Mouse (Mus musculus) embryonic facial prominence, embryonic 11.5 days (tissue): Measurements from ENCODE around the gene Sobp. TPM values are rescaled to one million over a fixed set of nuclear protein-coding genes. Genes with fewer than 3 reads are reported as not detected.

Experiments used
- ATAC-seq: fragments of 200-750 bp; cut with Nextera tagmentation; replicated peaks from 2 replicates; pipeline ENCODE4 v1.8.0; 2017; ENCODE audit warnings: low read depth; ENCODE audit not compliant: insufficient number of reproducible peaks, low FRiP score, low TSS enrichment
- DNase-seq: peaks from one replicate; pipeline ENCODE4 v3.0.0-alpha.2; 2015; ENCODE audit warnings: low spot score
- H3K27ac ChIP-seq: fragments of 300-500 bp; sonication (generic); replicated peaks from 2 replicates; pipeline ENCODE4 v1.5.1; 2014; ENCODE audit warnings: mild to moderate bottlenecking, low read depth, low read length, control low read depth
- H3K27me3 ChIP-seq: fragments of 300-500 bp; sonication (generic); 2 replicates; pipeline ENCODE4 v1.6.1; 2014; ENCODE audit warnings: mild to moderate bottlenecking, low read length, moderate library complexity, mixed read lengths; ENCODE audit not compliant: control insufficient read depth, insufficient read depth
- H3K36me3 ChIP-seq: fragments of 300-500 bp; sonication (generic); replicated peaks from 2 replicates; pipeline ENCODE4 v1.6.1; 2014; ENCODE audit warnings: low read depth, mild to moderate bottlenecking, low read length, moderate library complexity, mixed read lengths; ENCODE audit not compliant: control insufficient read depth, insufficient read depth
- H3K4me1 ChIP-seq: fragments of 300-500 bp; sonication (generic); 2 replicates; pipeline ENCODE4 v1.6.1; 2014; ENCODE audit warnings: low read length, mixed read lengths; ENCODE audit not compliant: control insufficient read depth, insufficient read depth
- H3K4me2 ChIP-seq: fragments of 300-500 bp; sonication (generic); 2 replicates; pipeline ENCODE4 v1.6.1; 2014; ENCODE audit warnings: low read depth, mild to moderate bottlenecking, control low read depth, low read length, moderate library complexity
- H3K4me3 ChIP-seq: fragments of 300-500 bp; sonication (generic); 2 replicates; pipeline ENCODE4 v1.5.1; 2014; ENCODE audit warnings: low read depth, low read length, control low read depth
- H3K9ac ChIP-seq: fragments of 300-500 bp; sonication (generic); replicated peaks from 2 replicates; pipeline ENCODE4 v1.6.1; 2014; ENCODE audit warnings: mild to moderate bottlenecking, control low read depth, low read length
- H3K9me3 ChIP-seq: fragments of 300-500 bp; sonication (generic); replicated peaks from 2 replicates; pipeline ENCODE4 v1.6.1; 2016; ENCODE audit warnings: mild to moderate bottlenecking, low read length, inconsistent platforms, mixed read lengths; ENCODE audit not compliant: control insufficient read depth
- WGBS: fragments of 180-500 bp; shearing (Covaris S2); extraction: QIAGEN DNeasy Blood & Tissue Kit; methylation state at CpG from one replicate; pipeline ENCODE4 v1.1.7; 2014; 5-methylcytosine and 5-hydroxymethylcytosine counted together
- polyA plus RNA-seq: library from polyadenylated mRNA; unstranded; fragments of >200 nt; fragmentation: Nextera tagmentation; extraction: Ambion mirVana; gene quantifications from 2 replicates; pipeline ENCODE4 v1.2.1, GENCODE M21; 2014

Gene Sobp
- polyA plus RNA-seq: 5.2 and 5.3 TPM in 2 replicates

DNA sequence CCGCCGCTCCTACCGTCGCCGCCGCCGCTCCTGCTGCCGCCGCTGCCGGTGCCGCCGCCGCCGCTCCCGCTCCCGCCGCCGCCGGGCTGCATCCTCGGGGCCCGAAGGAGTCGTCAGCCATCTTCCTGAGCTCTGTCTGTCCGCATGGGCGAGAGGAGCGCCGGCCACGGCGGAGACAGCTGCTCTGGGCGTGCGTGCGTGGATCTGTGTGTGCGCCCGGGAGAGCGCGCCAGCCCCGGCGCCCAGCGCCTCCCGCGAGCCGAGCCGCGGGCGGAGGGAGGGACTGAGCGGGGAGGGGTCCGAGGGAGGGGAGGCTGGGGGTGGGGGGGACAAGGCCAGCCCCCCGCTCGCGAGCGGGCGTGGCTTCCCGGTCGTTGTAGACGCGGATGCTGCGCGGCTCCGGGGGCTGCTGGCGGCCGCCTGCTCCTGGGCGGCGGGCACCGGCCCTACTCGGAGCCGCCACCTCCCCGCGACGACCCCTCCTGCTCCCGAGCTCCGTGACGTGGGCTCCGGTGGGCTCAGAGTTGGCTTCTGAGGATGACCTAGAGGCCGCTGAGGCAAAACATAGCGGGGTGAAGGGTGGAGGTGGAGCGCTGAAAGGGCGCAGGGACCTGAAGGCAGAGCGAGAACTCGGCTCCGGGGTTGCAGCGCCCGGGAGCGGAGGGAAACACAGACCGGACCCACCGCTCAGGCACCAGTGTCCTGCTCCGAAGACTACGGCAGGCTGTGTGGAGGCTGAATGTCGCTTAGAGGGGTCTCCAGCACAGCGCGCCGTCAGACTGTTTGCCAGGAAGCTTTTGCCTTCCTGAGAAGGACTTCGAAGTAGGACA is at the start of gene Sobp, which contains the start of gene 9030612E09Rik:
TSS of gene Sobp (minus strand) at position 205 of the 830 bp plus-strand sequence.
TSS of gene 9030612E09Rik (plus strand) at position 379 of the 830 bp plus-strand sequence.
- WGBS: 0% methylated on average over 50 of the region's 91 CpGs
- Histone ChIP-seq H3K27me3 (peaks cover 4% of the 10 kb centered on the region; the same call in 1 of the 2 replicates), H3K9me3 (no peaks in the 10 kb centered on the region), H3K36me3 (no peaks in the 10 kb centered on the region), H3K27ac (peak within 1 kb of the TSS; percentile 81), H3K4me2 (peak within 1 kb of the TSS; percentile 93), H3K4me3 (peak within 1 kb of the TSS; percentile 88), H3K9ac (peak within 1 kb of the TSS; percentile 90), H3K4me1 (0 out of 2 replicates have a peak, but pooled peaks cover 2% of the 10 kb centered on the region)
- ATAC-seq (peak; percentile 66), DNase-seq (peak; percentile 82)

DNA sequence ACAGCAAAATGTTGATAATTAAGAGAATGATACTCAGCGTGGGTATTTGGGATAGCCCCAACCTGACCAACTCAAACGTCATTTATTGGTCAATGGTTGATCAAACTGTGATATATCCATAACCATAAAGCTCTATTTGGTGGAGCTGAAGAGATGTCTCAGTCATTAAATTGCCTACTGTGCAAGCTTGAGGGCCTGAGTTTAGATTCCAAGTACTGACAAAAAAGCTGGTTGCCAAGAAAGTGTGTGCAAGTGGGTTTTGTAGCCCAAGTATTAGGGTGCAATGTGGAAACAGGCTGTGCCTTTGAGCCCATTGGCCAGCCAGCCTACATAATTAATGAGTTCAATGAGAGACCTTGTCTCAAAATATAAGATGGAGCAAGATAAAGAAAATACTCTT is 49.1 kb upstream of the Sobp start:
- no peak overlapping the region for H3K9ac ChIP-seq
- H3K27me3 ChIP-seq: no peaks in the 10 kb centered on the region
- H3K36me3 ChIP-seq: no peaks in the 10 kb centered on the region
- no peak overlapping the region for H3K4me2 ChIP-seq
- H3K9me3 ChIP-seq: no peaks in the 10 kb centered on the region
- DNase-seq (no peak), ATAC-seq (no peak)
- no peak overlapping the region for H3K27ac ChIP-seq
- WGBS: 93% methylated on average over 2 of the region's 2 CpGs
- H3K4me3 ChIP-seq: no peak overlapping the region
- no peaks in the 10 kb centered on the region; the same call in 1 of the 2 replicates for H3K4me1 ChIP-seq

DNA sequence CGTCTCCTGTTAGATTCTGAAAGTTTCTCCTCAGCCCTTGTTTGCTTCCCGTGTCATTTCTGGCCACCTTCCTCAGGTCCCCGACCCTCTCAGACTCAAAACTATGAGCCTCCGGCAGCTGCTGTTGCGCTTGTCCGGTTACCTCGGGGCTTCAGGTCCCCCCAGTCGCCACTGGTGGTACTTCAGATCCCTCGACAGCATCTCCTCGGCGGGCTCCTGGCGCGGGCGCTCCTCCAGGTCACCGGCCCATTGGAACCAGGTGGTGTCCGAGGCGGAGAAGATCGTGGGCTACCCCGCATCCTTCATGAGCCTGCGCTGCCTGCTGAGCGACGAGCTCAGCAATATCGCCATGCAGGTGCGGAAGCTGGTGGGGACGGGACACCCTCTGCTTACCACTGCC is 47.3 kb upstream of the Sobp start:
- H3K4me1 ChIP-seq: no peaks in the 10 kb centered on the region; the same call in 1 of the 2 replicates
- under 1% methylated on average over 25 of the region's 25 CpGs for WGBS
- peak overlapping the region; percentile 89 for H3K9ac ChIP-seq
- no peaks in the 10 kb centered on the region for H3K9me3 ChIP-seq
- H3K4me2 ChIP-seq: peak overlapping the region; percentile 86
- no peaks in the 10 kb centered on the region for H3K36me3 ChIP-seq
- peak; percentile 24; the same call in 1 of the 2 replicates for ATAC-seq
- H3K4me3 ChIP-seq: peak overlapping the region; percentile 76
- DNase-seq: peak; percentile 17
- H3K27me3 ChIP-seq: no peaks in the 10 kb centered on the region
- H3K27ac ChIP-seq: peak overlapping the region; percentile 69

DNA sequence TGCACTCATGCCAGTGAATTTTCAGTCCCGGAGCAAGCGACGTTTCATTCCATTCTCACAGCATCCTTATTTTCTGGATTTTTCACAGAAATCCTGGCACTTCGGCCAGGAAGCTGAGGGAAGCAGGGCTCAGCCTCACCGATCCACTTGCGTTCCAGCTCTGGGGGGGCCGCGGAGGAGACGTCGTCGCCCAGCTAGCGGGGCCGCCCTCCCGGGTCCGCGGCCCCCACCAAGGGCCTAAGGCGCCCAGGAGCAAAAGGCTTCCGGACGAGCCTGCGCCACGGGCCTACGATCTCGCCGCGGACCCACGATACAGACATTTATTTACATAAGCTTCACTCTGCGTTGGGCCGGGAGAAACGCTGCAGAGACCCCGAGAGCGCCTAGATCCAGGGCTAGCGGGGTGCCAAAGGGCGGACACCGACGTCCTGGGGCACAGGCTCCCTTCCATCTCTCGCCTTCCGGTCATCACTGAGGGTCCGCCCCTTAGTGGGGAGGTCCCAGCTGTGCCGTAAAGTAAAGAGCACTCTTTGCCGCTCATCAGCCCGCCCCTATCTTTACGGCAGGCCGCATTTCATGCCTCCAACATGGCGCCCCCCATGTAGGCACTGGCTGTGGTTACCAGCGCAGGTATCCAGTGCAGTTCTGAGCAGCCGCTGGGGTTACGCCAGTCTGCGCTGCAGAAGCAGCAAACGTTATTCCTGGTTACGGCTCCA is 46.7 kb upstream of the Sobp start, which contains the start of gene Pdss2:
TSS of gene Pdss2 (plus strand) at position 577 of the 716 bp plus-strand sequence.
- WGBS: under 1% methylated on average over 50 of the region's 50 CpGs
- Histone ChIP-seq H3K27me3 (no peaks in the 10 kb centered on the region), H3K9me3 (no peaks in the 10 kb centered on the region), H3K9ac (peak within 1 kb of the TSS; percentile 89), H3K4me1 (no peaks in the 10 kb centered on the region; the same call in 1 of the 2 replicates), H3K36me3 (no peaks in the 10 kb centered on the region), H3K4me2 (peak within 1 kb of the TSS; percentile 86), H3K27ac (peak within 1 kb of the TSS; percentile 77), H3K4me3 (peak within 1 kb of the TSS; percentile 76)
- DNase-seq (peak; percentile 97), ATAC-seq (peak; percentile 97)

DNA sequence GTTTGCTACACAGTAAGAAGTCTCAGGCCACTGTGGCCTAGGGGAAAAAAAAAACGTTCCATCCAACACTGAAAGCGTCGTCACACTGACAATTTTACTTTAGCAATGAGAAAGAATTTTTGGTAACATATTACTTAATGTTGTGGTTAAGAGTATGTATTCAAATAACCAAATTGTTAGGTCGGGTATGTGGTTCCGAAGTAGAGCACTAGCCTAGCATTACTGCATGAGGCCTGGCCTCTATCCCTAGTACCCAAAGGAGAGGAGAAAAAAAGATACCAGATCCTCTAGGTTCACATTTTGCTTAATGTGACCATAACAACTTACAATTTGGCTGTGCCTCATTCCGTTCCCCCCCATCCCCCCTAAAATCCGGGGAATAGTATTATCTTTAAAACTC is 46.1 kb upstream of the Sobp start:
- Histone ChIP-seq H3K4me2 (peak overlapping the region; percentile 55), H3K4me3 (peak overlapping the region; percentile 76), H3K36me3 (no peaks in the 10 kb centered on the region), H3K9me3 (no peaks in the 10 kb centered on the region), H3K27ac (peak overlapping the region; percentile 77; the same call in 1 of the 2 replicates), H3K27me3 (no peaks in the 10 kb centered on the region), H3K9ac (peak overlapping the region; percentile 89), H3K4me1 (no peaks in the 10 kb centered on the region; the same call in 1 of the 2 replicates)
- ATAC-seq: no peak
- no peak for DNase-seq
- 15% methylated on average over 7 of the region's 7 CpGs for WGBS

DNA sequence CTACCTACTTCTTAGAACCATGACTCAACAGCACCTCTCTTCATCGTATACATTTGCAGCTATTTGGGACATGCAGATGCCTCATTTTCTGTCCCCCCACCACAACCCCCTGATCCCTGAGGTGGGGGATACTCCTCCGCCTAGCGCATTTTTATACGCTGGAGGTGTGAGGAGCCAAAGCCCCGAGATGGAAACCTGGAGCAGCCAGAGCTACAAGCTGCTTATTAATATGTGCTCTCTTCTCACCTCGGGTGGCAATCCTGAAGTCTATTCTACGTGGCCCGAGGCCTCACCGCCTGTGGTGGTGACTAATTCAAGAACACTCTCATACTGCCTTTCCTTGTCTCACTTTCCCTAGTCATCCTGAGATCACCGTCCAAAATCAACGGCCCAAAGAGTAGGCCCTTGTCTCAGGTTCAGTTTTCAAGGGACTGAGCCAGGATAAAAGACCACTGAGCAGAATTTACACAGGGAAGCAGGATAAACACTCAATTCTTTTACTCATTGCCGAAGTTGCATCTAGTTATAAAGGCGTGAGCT is 43.1 kb upstream of the Sobp start:
- 93% methylated on average over 13 of the region's 13 CpGs for WGBS
- Histone ChIP-seq H3K4me1 (no peaks in the 10 kb centered on the region; the same call in 1 of the 2 replicates), H3K9ac (no peak overlapping the region), H3K4me2 (no peak overlapping the region), H3K36me3 (no peaks in the 10 kb centered on the region), H3K9me3 (no peaks in the 10 kb centered on the region), H3K4me3 (no peak overlapping the region), H3K27ac (no peak overlapping the region), H3K27me3 (no peaks in the 10 kb centered on the region)
- ATAC-seq (no peak), DNase-seq (no peak)

DNA sequence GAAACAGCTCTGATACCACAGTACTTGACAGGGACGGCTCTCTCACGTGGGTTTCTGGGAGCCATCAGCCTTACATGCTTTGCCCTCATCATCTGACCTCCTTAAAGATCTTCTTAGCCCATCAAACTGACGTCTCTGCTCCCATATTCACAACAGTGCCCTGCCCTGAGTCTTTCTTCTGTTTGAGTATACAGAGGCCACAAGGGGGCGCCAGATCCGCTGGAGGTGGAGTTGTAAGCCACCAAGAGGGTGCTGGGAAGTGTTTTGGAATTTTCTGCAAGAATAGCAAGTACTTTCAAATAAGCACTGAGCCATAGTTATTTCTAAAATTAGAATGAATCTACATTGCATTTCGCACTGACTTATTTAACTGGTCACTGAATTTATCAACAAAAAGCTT is 37.5 kb upstream of the Sobp start:
- no peak overlapping the region for H3K9ac ChIP-seq
- 35% methylated on average over 6 of the region's 6 CpGs for WGBS
- no peak for ATAC-seq
- DNase-seq: peak; percentile 30
- no peak overlapping the region for H3K27ac ChIP-seq
- no peaks in the 10 kb centered on the region for H3K9me3 ChIP-seq
- no peak overlapping the region for H3K4me3 ChIP-seq
- H3K4me1 ChIP-seq: no peaks in the 10 kb centered on the region
- no peaks in the 10 kb centered on the region for H3K27me3 ChIP-seq
- no peaks in the 10 kb centered on the region for H3K36me3 ChIP-seq
- no peak overlapping the region for H3K4me2 ChIP-seq
